8 mouse cellular contexts compared by ENCODE assay signal in genomic region chr14:31641506-31642155, GRCm38 (mm10). TPM values are rescaled to one million over a fixed set of nuclear protein-coding genes. Genes with fewer than 3 reads are reported as not detected.
A peak's percentile ranks its signal among the peaks of the same experiment; 100 is the strongest.
DNase-seq lines count a peak whose midpoint lies in the region; ATAC-seq and TF ChIP-seq lines count a peak whose summit lies in the region.

No protein-coding gene starts in this region.

- peak; percentile 22 for DNase-seq in 416B (ENCODE audit: low read depth)
- no peak for DNase-seq in ES-E14 (ENCODE audit: low read depth, low spot score)
- no peak for DNase-seq in liver, embryonic 11.5 days (ENCODE audit: low spot score)
- DNase-seq in left cerebral cortex, postnatal 14 days (ENCODE audit: low spot score in 2 of 2), result no peak
- no peak for DNase-seq in c-Kit-positive CD71-positive TER-119-positive erythroid progenitor cells, embryonic 14.5 days (ENCODE audit: low spot score)
- DNase-seq in frontal cortex, postnatal 14 days (ENCODE audit: low spot score in 2 of 2), result no peak
- DNase-seq in cerebellum, adult 18-20 months, result no peak

- no peaks in the 10 kb centered on the region for H3K27me3 ChIP-seq in hindbrain, embryonic 13.5 days
- H3K27me3 ChIP-seq in liver, embryonic 11.5 days (replicated peaks; ENCODE audit: control insufficient read depth, insufficient read depth, low read length), result no peaks in the 10 kb centered on the region

- H3K9me3 ChIP-seq in ES-E14 (ENCODE audit: control insufficient read depth, insufficient read depth, low read depth, low read length), result no peaks in the 10 kb centered on the region
- no peaks in the 10 kb centered on the region for H3K9me3 ChIP-seq in hindbrain, embryonic 13.5 days
- no peaks in the 10 kb centered on the region for H3K9me3 ChIP-seq in liver, embryonic 11.5 days (ENCODE audit: control insufficient read depth, low read length)

- WGBS in hindbrain, embryonic 13.5 days, result 76% methylated on average over 9 of the region's 9 CpGs
- 65% methylated on average over 9 of the region's 9 CpGs for WGBS in liver, embryonic 11.5 days

- H3K4me3 ChIP-seq in ES-E14 (ENCODE audit: insufficient read depth in 1 of 2, low read depth in 1 of 2, low read length in 2 of 2, poor library complexity in 1 of 2, severe bottlenecking in 1 of 2), result peak overlapping the region; percentile 79 to 96
- peak overlapping the region; percentile 61 for H3K4me3 ChIP-seq in hindbrain, embryonic 13.5 days
- H3K4me3 ChIP-seq in liver, embryonic 11.5 days (ENCODE audit: low read depth, low read length), result peak overlapping the region; percentile 56

- no peaks in the 10 kb centered on the region for H3K36me3 ChIP-seq in ES-E14 (ENCODE audit: control insufficient read depth, insufficient read depth, low read length, poor library complexity, severe bottlenecking)
- no peaks in the 10 kb centered on the region for H3K36me3 ChIP-seq in hindbrain, embryonic 13.5 days
- no peaks in the 10 kb centered on the region for H3K36me3 ChIP-seq in liver, embryonic 11.5 days (ENCODE audit: control insufficient read depth, insufficient read depth, low read length)

- H3K4me1 ChIP-seq in ES-E14 (ENCODE audit: control insufficient read depth in 2 of 2, insufficient read depth in 2 of 2, low read length in 2 of 2, poor library complexity in 1 of 2), result peaks cover 3% of the 10 kb centered on the region in 2 experiments; a peak in 2 of 4 replicates
- peaks cover 16% of the 10 kb centered on the region for H3K4me1 ChIP-seq in hindbrain, embryonic 13.5 days (replicated peaks)
- H3K4me1 ChIP-seq in liver, embryonic 11.5 days (replicated peaks; ENCODE audit: control insufficient read depth, insufficient read depth, low read length), result peaks cover 11% of the 10 kb centered on the region

- ATAC-seq in hindbrain, embryonic 13.5 days (ENCODE audit: low FRiP score), result no peak
- ATAC-seq in liver, embryonic 11.5 days (replicated peaks; ENCODE audit: low FRiP score), result no peak

- peak overlapping the region; percentile 63; the same call in 1 of the 2 replicates for H3K9ac ChIP-seq in ES-E14 (ENCODE audit: insufficient read depth, low read depth, low read length, poor library complexity, severe bottlenecking)
- H3K9ac ChIP-seq in hindbrain, embryonic 13.5 days, result peak overlapping the region; percentile 73
- peak overlapping the region; percentile 69 for H3K9ac ChIP-seq in liver, embryonic 11.5 days (ENCODE audit: low read depth, low read length)

- H3K4me2 ChIP-seq in hindbrain, embryonic 13.5 days, result peak overlapping the region; percentile 74
- H3K4me2 ChIP-seq in liver, embryonic 11.5 days, result peak overlapping the region; percentile 75

- in situ Hi-C loops in ES-E14 (cut with MboI; ENCODE audit: low sequenced_read_pairs in 2 of 2, unreplicated experiment in 2 of 2), result loop anchor here in 1 of 2 experiments (10.0 kb wide), 1 partner anchor 433 kb away; no protein-coding TSS in a partner anchor

- no peak overlapping the region for H3K27ac ChIP-seq in ES-E14 (ENCODE audit: insufficient read depth, low read depth, low read length, poor library complexity, severe bottlenecking)
- no peak overlapping the region for H3K27ac ChIP-seq in hindbrain, embryonic 13.5 days
- H3K27ac ChIP-seq in liver, embryonic 11.5 days (ENCODE audit: low read depth, low read length), result peak overlapping the region; percentile 78

- intact Hi-C loops in left cerebral cortex, postnatal 14 days (cut with DNase I), result no loop called here

TF ChIP-seq in ES-E14, 5 proteins besides CTCF, POLR2A, EP300 and RAD21:
- TF ChIP-seq ZNF384 (IDR thresholded peaks at IDR 0.05; ENCODE audit: low read depth, low read length) (no peak; the same call in 1 of the 2 replicates), CHD2 (IDR thresholded peaks at IDR 0.05; ENCODE audit: low read depth, low read length) (no peak), MAFK (IDR thresholded peaks at IDR 0.05; ENCODE audit: insufficient read depth, low read depth, low read length) (no peak), ZC3H11A (IDR thresholded peaks at IDR 0.05; ENCODE audit: borderline replicate concordance, low read depth, low read length) (no peak), HCFC1 (IDR thresholded peaks at IDR 0.05; ENCODE audit: borderline replicate concordance, insufficient read depth, low read length) (no peak)

RNA-seq across cellular contexts. Expression of gene Hacl1, which starts 0.5 kb away (rescaled TPM):
- total RNA-seq in ES-E14 (2012; rRNA removed), result 6.2 and 8.4 TPM in 2 replicates
- 9.8 and 10.4 TPM in 2 replicates for polyA plus RNA-seq in hindbrain, embryonic 13.5 days (2015; fragmentation: Nextera tagmentation; extraction: Ambion mirVana)
- 8.1 and 10.5 TPM in 2 replicates for polyA plus RNA-seq in liver, embryonic 11.5 days (2014; fragmentation: Nextera tagmentation; extraction: Ambion mirVana)
- total RNA-seq in left cerebral cortex, postnatal 14 days (2021), result 1 to 10 TPM; 5.0 to 6.9 TPM

RNA-seq across cellular contexts. Expression of gene Btd, which starts 0.8 kb away (rescaled TPM):
- 8.1 and 11.6 TPM in 2 replicates for total RNA-seq in ES-E14 (2012; rRNA removed)
- 17.3 and 18.7 TPM in 2 replicates for polyA plus RNA-seq in hindbrain, embryonic 13.5 days (2015; fragmentation: Nextera tagmentation; extraction: Ambion mirVana)
- 11.4 and 13.3 TPM in 2 replicates for polyA plus RNA-seq in liver, embryonic 11.5 days (2014; fragmentation: Nextera tagmentation; extraction: Ambion mirVana)
- 1 to 10 TPM; 7.9 to 8.5 TPM for total RNA-seq in left cerebral cortex, postnatal 14 days (2021)

RNA-seq across cellular contexts. Expression of gene Gm49387, which starts 1.0 kb away (rescaled TPM):
- total RNA-seq in ES-E14 (2012; rRNA removed), result not detected in 2 replicates
- polyA plus RNA-seq in hindbrain, embryonic 13.5 days (2015; fragmentation: Nextera tagmentation; extraction: Ambion mirVana), result 0.61 and 1.7 TPM in 2 replicates
- polyA plus RNA-seq in liver, embryonic 11.5 days (2014; fragmentation: Nextera tagmentation; extraction: Ambion mirVana), result 0.19 and 1.9 TPM in 2 replicates
- not detected for total RNA-seq in left cerebral cortex, postnatal 14 days (2021)

RNA-seq across cellular contexts. Expression of gene Colq, which starts 50.5 kb away (rescaled TPM):
- total RNA-seq in ES-E14 (2012; rRNA removed), result 0.18 TPM in 1 of 2 replicates, not detected in the other
- 0.19 and 0.34 TPM in 2 replicates for polyA plus RNA-seq in hindbrain, embryonic 13.5 days (2015; fragmentation: Nextera tagmentation; extraction: Ambion mirVana)
- 0.45 and 0.70 TPM in 2 replicates for polyA plus RNA-seq in liver, embryonic 11.5 days (2014; fragmentation: Nextera tagmentation; extraction: Ambion mirVana)
- total RNA-seq in left cerebral cortex, postnatal 14 days (2021), result 1 to 10 TPM; 2.9 to 3.1 TPM
